9 mouse cellular contexts compared by ENCODE assay signal in genomic region chr1:152524987-152525648, GRCm38 (mm10).
DNase-seq lines count a peak whose midpoint lies in the region; ATAC-seq and TF ChIP-seq lines count a peak whose summit lies in the region.
"Had no signal": no experiment of that assay in that cellular context is flagged by ENCODE, and none has a peak within 500 bp of the region (broad histone marks: within the 10 kb centered on the region; RNA-seq: fewer than 3 reads in every experiment).

No protein-coding gene starts in this region.

- ATAC-seq in G1E (ENCODE audit: extremely low read depth, insufficient number of reproducible peaks, low FRiP score, poor library complexity, severe bottlenecking), result peak; percentile 65
- peak; percentile 63 to 75 for ATAC-seq in hematopoietic stem cell, adult 5-6 weeks (replicated peaks in 1 of 2; ENCODE audit: insufficient read depth in 1 of 2, low FRiP score in 2 of 2, low TSS enrichment in 1 of 2, low read depth in 1 of 2, poor library complexity in 2 of 2, severe bottlenecking in 2 of 2)
- peak; percentile 79; the same call in 1 of the 2 replicates for ATAC-seq in lung, embryonic 15.5 days (ENCODE audit: borderline replicate concordance, extremely low read depth, low FRiP score, low TSS enrichment)

- peaks cover 14% of the 10 kb centered on the region for H3K9me3 ChIP-seq in G1E (replicated peaks)
- H3K9me3 ChIP-seq in lung, embryonic 15.5 days, result no peaks in the 10 kb centered on the region
- H3K9me3 ChIP-seq: liver, embryonic 15.5 days had no signal

- H3K4me1 ChIP-seq in G1E (ENCODE audit: insufficient read depth, low read depth, low read length), result no peaks in the 10 kb centered on the region
- no peaks in the 10 kb centered on the region for H3K4me1 ChIP-seq in lung, embryonic 15.5 days

- 8% methylated on average over 6 of the region's 6 CpGs for WGBS in lung, embryonic 15.5 days

- TF ChIP-seq CTCF in G1E (IDR thresholded peaks at IDR 0.05; ENCODE audit: low read depth, low read length), result no peak

- no peak overlapping the region for H3K4me2 ChIP-seq in lung, embryonic 15.5 days
- H3K4me2 ChIP-seq: liver, embryonic 15.5 days had no signal

- no peak overlapping the region for H3K9ac ChIP-seq in lung, embryonic 15.5 days
- H3K9ac ChIP-seq: liver, embryonic 15.5 days had no signal

- H3K36me3 ChIP-seq in G1E (replicated peaks), result no peaks in the 10 kb centered on the region
- peaks cover 35% of the 10 kb centered on the region for H3K36me3 ChIP-seq in lung, embryonic 15.5 days

- no peaks in the 10 kb centered on the region for H3K27me3 ChIP-seq in G1E (ENCODE audit: insufficient read depth, low read length)
- no peaks in the 10 kb centered on the region for H3K27me3 ChIP-seq in lung, embryonic 15.5 days
- H3K27me3 ChIP-seq: liver, embryonic 15.5 days had no signal

- H3K4me3 ChIP-seq in G1E (ENCODE audit: low read depth, low read length), result no peak overlapping the region
- H3K4me3 ChIP-seq in lung, embryonic 15.5 days, result no peak overlapping the region
- H3K4me3 ChIP-seq: liver, embryonic 15.5 days had no signal

- H3K27ac ChIP-seq in lung, embryonic 15.5 days, result no peak overlapping the region
- H3K27ac ChIP-seq: liver, embryonic 15.5 days had no signal

- peak; percentile 12 for DNase-seq in G1E (ENCODE audit: low spot score)
- peak; percentile 73 to 75 for DNase-seq in cerebellum, adult 18-20 months
- DNase-seq in forelimb bud, embryonic 11.5 days (ENCODE audit: low read depth, low spot score), result peak; percentile 82
- DNase-seq in layer of hippocampus, adult 8-10 months (ENCODE audit: low spot score in 2 of 2), result peak; percentile 72 to 86
- DNase-seq in ovary, adult 18-20 months (ENCODE audit: low spot score), result peak; percentile 45
- DNase-seq in thymus, postnatal 0 days (ENCODE audit: low spot score), result peak; percentile 76

Comparison
In these comparisons a context has a peak if more than half of its experiments do, and no peak if none do; other contexts are left out.
1. DNase-seq: peak in every context shown above with its lines; median percentile 82 in forelimb bud, embryonic 11.5 days; 79 in layer of hippocampus, adult 8-10 months; 76 in thymus, postnatal 0 days; 74 in cerebellum, adult 18-20 months; 45 in ovary, adult 18-20 months; 12 in G1E.